23 mouse cellular contexts compared by ENCODE assay signal in genomic region chr3:37396930-37397608, GRCm38 (mm10).
"Had no signal": no experiment of that assay in that cellular context is flagged by ENCODE, and none has a peak within 500 bp of the region (broad histone marks: within the 10 kb centered on the region; RNA-seq: fewer than 3 reads in every experiment).

No protein-coding gene starts in this region.

- H3K4me2 ChIP-seq: limb, embryonic 13.5 days; liver, embryonic 12.5 days; liver, embryonic 15.5 days; midbrain, embryonic 11.5 days; neural tube, embryonic 12.5 days; neural tube, embryonic 15.5 days had no signal

- H3K9ac ChIP-seq: limb, embryonic 13.5 days; liver, embryonic 12.5 days; liver, embryonic 15.5 days; neural tube, embryonic 12.5 days; neural tube, embryonic 15.5 days had no signal

- H3K4me1 ChIP-seq: liver, embryonic 12.5 days; liver, embryonic 15.5 days; neural tube, embryonic 12.5 days; neural tube, embryonic 15.5 days had no signal

- H3K9me3 ChIP-seq: limb, embryonic 10.5 days; limb, embryonic 13.5 days; liver, embryonic 12.5 days; liver, embryonic 15.5 days; neural tube, embryonic 12.5 days; neural tube, embryonic 15.5 days had no signal

- DNase-seq: kidney, postnatal 25 days; layer of hippocampus, adult 9-11 months; liver; lung, adult 2 months; lung, postnatal 10 days; lung, postnatal 4 days; midbrain, embryonic 14.5 days; right cerebral cortex, adult 18-20 months; right cerebral cortex, postnatal 14 days; right cerebral cortex, postnatal 4 days; thymus, adult 2 months; thymus, postnatal 14 days; thymus, postnatal 4 days had no signal

- ATAC-seq: liver, embryonic 12.5 days had no signal

- H3K4me3 ChIP-seq: layer of hippocampus, adult 2 months; limb, embryonic 10.5 days; limb, embryonic 13.5 days; liver, embryonic 12.5 days; liver, embryonic 15.5 days; neural tube, embryonic 12.5 days; neural tube, embryonic 15.5 days had no signal

- H3K36me3 ChIP-seq: limb, embryonic 10.5 days; limb, embryonic 13.5 days; liver, embryonic 12.5 days; liver, embryonic 15.5 days; neural tube, embryonic 12.5 days; neural tube, embryonic 15.5 days had no signal

- H3K27me3 ChIP-seq: limb, embryonic 13.5 days; liver, embryonic 12.5 days; liver, embryonic 15.5 days; neural tube, embryonic 12.5 days; neural tube, embryonic 15.5 days had no signal

- H3K27ac ChIP-seq: kidney, postnatal 0 days; layer of hippocampus, adult 2 months; limb, embryonic 10.5 days; limb, embryonic 13.5 days; liver, embryonic 12.5 days; liver, embryonic 15.5 days; neural tube, embryonic 12.5 days; neural tube, embryonic 15.5 days; stomach, postnatal 0 days had no signal
